In genomic region chr5:25724134-25724675, GRCm38 (mm10) we compare ENCODE assay signal across 19 mouse cellular contexts.
"Had no signal": no experiment of that assay in that cellular context is flagged by ENCODE, and none has a peak within 500 bp of the region (broad histone marks: within the 10 kb centered on the region; RNA-seq: fewer than 3 reads in every experiment).

No protein-coding gene starts in this region.

- H3K4me1 ChIP-seq: lung, embryonic 15.5 days; midbrain, embryonic 10.5 days; midbrain, embryonic 12.5 days; neural tube, embryonic 13.5 days; neural tube, embryonic 15.5 days had no signal

- DNase-seq: lung, adult 2 months; lung, postnatal 4 days; midbrain, embryonic 14.5 days; retina, postnatal 1 day; right cerebral cortex, adult 18-20 months; right cerebral cortex, postnatal 25 days; right cerebral cortex, postnatal 4 days; spleen, adult 18-20 months; thymus, adult 18-20 months; thymus, postnatal 14 days; thymus, postnatal 36 days had no signal

- H3K9ac ChIP-seq: lung, embryonic 15.5 days; midbrain, embryonic 12.5 days; neural tube, embryonic 13.5 days; neural tube, embryonic 15.5 days had no signal

- H3K27me3 ChIP-seq: lung, embryonic 15.5 days; midbrain, embryonic 12.5 days; neural tube, embryonic 13.5 days; neural tube, embryonic 15.5 days had no signal

- H3K36me3 ChIP-seq: lung, embryonic 15.5 days; midbrain, embryonic 10.5 days; midbrain, embryonic 12.5 days; neural tube, embryonic 13.5 days; neural tube, embryonic 15.5 days had no signal

- ATAC-seq: lung, postnatal 0 days; midbrain, embryonic 16.5 days had no signal

- H3K27ac ChIP-seq: lung, embryonic 15.5 days; midbrain, embryonic 10.5 days; midbrain, embryonic 12.5 days; neural tube, embryonic 13.5 days; neural tube, embryonic 15.5 days had no signal

- H3K9me3 ChIP-seq: lung, embryonic 15.5 days; midbrain, embryonic 10.5 days; midbrain, embryonic 12.5 days; neural tube, embryonic 13.5 days; neural tube, embryonic 15.5 days had no signal

- H3K4me3 ChIP-seq: lung, embryonic 15.5 days; midbrain, embryonic 10.5 days; midbrain, embryonic 12.5 days; myocyte; neural tube, embryonic 13.5 days; neural tube, embryonic 15.5 days had no signal

- H3K4me2 ChIP-seq: lung, embryonic 15.5 days; midbrain, embryonic 12.5 days; neural tube, embryonic 13.5 days; neural tube, embryonic 15.5 days had no signal
